Mouse (Mus musculus) heart, postnatal 10 days (tissue): ENCODE data around the gene Med12l. TPM values are rescaled to one million over a fixed set of nuclear protein-coding genes. Genes with fewer than 3 reads are reported as not detected.
"Not testable (repeated sequence)": the region's sequence is repeated elsewhere in the genome, so short reads cannot be mapped to it uniquely, and the experiment has no call there.

Experiments used
- DNase-seq, 2 experiments: peaks; one replicate each; pipeline ENCODE4 v3.0.0; 2021
- intact Hi-C: fragments of 180-260 bp; cut with DNase I; formaldehyde crosslinking; loops from one replicate; pipeline ENCODE4 v1.15.1; 2025
- total RNA-seq, 2 experiments: library from RNA; stranded (reverse); gene quantifications; 2 replicates each; pipeline ENCODE4 v1.2.3; 2021

The Med12l gene
- total RNA-seq, 2 experiments from 2014 or later, result 9.4 to 10.1 TPM

GRCm38 (mm10) chr3:59092702-59093101 lies 87.1 kb downstream of the Med12l start:
- intact Hi-C loops, result no loop called here
- no peak for DNase-seq

GRCm38 (mm10) chr3:59097421-59097820 lies 91.8 kb downstream of the Med12l start:
- intact Hi-C loops, result no loop called here

GRCm38 (mm10) chr3:59098540-59098939 lies 92.9 kb downstream of the Med12l start:
- intact Hi-C loops, result no loop called here
- DNase-seq, result no peak

More at GRCm38 (mm10) chr3:59097421-59097820, 91.8 kb downstream of the Med12l start:
- DNase-seq, result no peak

GRCm38 (mm10) chr3:59101218-59101986 lies 95.8 kb downstream of the Med12l start, which contains the start of gene Gpr171:
Gene Gpr171 (minus strand): TSS chr3:59101821.
- DNase-seq, result no peak
- intact Hi-C loops, result no loop called here

- intact Hi-C loops, result no loop called here
Measured at GRCm38 (mm10) chr3:59102146-59102545, 96.5 kb downstream of the Med12l start.

GRCm38 (mm10) chr3:59104462-59104861 lies 98.8 kb downstream of the Med12l start:
- DNase-seq, result no peak
- intact Hi-C loops, result no loop called here

More at GRCm38 (mm10) chr3:59102146-59102545, 96.5 kb downstream of the Med12l start:
- DNase-seq, result no peak

- intact Hi-C loops, result no loop called here
- DNase-seq, result no peak
Measured at GRCm38 (mm10) chr3:59107439-59107838, 101.8 kb downstream of the Med12l start.

- DNase-seq, intact Hi-C loops: not testable (repeated sequence)
Measured at GRCm38 (mm10) chr3:59109834-59110233, 104.2 kb downstream of the Med12l start.

GRCm38 (mm10) chr3:59111944-59112343 lies 106.3 kb downstream of the Med12l start:
- intact Hi-C loops, result loop anchor here (2.0 kb wide), 1 partner anchor 31 kb away; no protein-coding TSS in a partner anchor
- no peak for DNase-seq

GRCm38 (mm10) chr3:59113291-59113690 lies 107.7 kb downstream of the Med12l start:
- DNase-seq, result not testable (repeated sequence)
- intact Hi-C loops, result loop anchor here (2.0 kb wide), 1 partner anchor 32 kb away; no protein-coding TSS in a partner anchor

GRCm38 (mm10) chr3:59113973-59114517 lies 108.4 kb downstream of the Med12l start:
- intact Hi-C loops, result loop anchor here (2.0 kb wide), 1 partner anchor 33 kb away; no protein-coding TSS in a partner anchor
- peak; percentile 38 to 48 for DNase-seq

- peak; percentile 22 to 37 for DNase-seq
- intact Hi-C loops, result loop anchor here (2.0 to 5.0 kb wide), 3 partner anchors 51 to 991 kb away; no protein-coding TSS in a partner anchor
Measured at GRCm38 (mm10) chr3:59121067-59121730, 115.6 kb downstream of the Med12l start.

- no peak for DNase-seq
Measured at GRCm38 (mm10) chr3:59121780-59122449, 116.3 kb downstream of the Med12l start.

GRCm38 (mm10) chr3:59125022-59125421 lies 119.4 kb downstream of the Med12l start:
- no peak for DNase-seq

More at GRCm38 (mm10) chr3:59121780-59122449, 116.3 kb downstream of the Med12l start:
- intact Hi-C loops, result loop anchor here (2.0 to 5.0 kb wide), 3 partner anchors 50 to 990 kb away; no protein-coding TSS in a partner anchor

GRCm38 (mm10) chr3:59125783-59126555 lies 120.3 kb downstream of the Med12l start:
- intact Hi-C loops, result no loop called here

More at GRCm38 (mm10) chr3:59125022-59125421, 119.4 kb downstream of the Med12l start:
- intact Hi-C loops, result no loop called here

GRCm38 (mm10) chr3:59128681-59129080 lies 123.1 kb downstream of the Med12l start:
- DNase-seq, result no peak
- intact Hi-C loops, result no loop called here

More at GRCm38 (mm10) chr3:59125783-59126555, 120.3 kb downstream of the Med12l start:
- DNase-seq, result no peak

- intact Hi-C loops, result no loop called here
- DNase-seq, result no peak
Measured at GRCm38 (mm10) chr3:59129547-59129946, 123.9 kb downstream of the Med12l start.

GRCm38 (mm10) chr3:59130431-59130830 lies 124.8 kb downstream of the Med12l start:
- intact Hi-C loops, result no loop called here
- DNase-seq, result peak; percentile 14 to 18

- intact Hi-C loops, result no loop called here
- DNase-seq, result no peak
Measured at GRCm38 (mm10) chr3:59131081-59131480, 125.5 kb downstream of the Med12l start.

- no peak for DNase-seq
- intact Hi-C loops, result no loop called here
Measured at GRCm38 (mm10) chr3:59131966-59132365, 126.3 kb downstream of the Med12l start.
